Mouse (Mus musculus) MN1 (cell line): ENCODE data around the gene Olfr1049.
"Not testable (repeated sequence)": the region's sequence is repeated elsewhere in the genome, so short reads cannot be mapped to it uniquely, and the experiment has no call there.

ENCODE experiments used
- DNase-seq: peaks from one replicate; pipeline ENCODE4 v3.0.0-alpha.2; 2016; ENCODE audit warnings: low spot score

The Olfr1049 gene

GRCm38 (mm10) chr2:86258228-86258627, at the start of gene Olfr1049:
Olfr1049 (minus strand) TSS chr2:86258328.
- not testable (repeated sequence) for DNase-seq

- DNase-seq = no peak
Measured at GRCm38 (mm10) chr2:86292155-86292554, 34.0 kb upstream of the Olfr1049 start, which contains the start of gene Olfr1052. Olfr1052 (plus strand) TSS chr2:86292455.

GRCm38 (mm10) chr2:86278988-86279387, 20.9 kb upstream of the Olfr1049 start, which contains the start of gene Olfr1051:
Olfr1051 (minus strand) TSS chr2:86279088.
- DNase-seq = not testable (repeated sequence)

- DNase-seq = no peak
Measured at GRCm38 (mm10) chr2:86240189-86240588, 17.9 kb downstream of the Olfr1049 start, which contains the start of gene Olfr1048. Olfr1048 (minus strand) TSS chr2:86240289.

- no peak for DNase-seq
Measured at GRCm38 (mm10) chr2:86231301-86231700, 26.8 kb downstream of the Olfr1049 start, which contains the start of gene Olfr1047. Olfr1047 (minus strand) TSS chr2:86231401.

- no peak for DNase-seq
Measured at GRCm38 (mm10) chr2:86219214-86219613, 38.9 kb downstream of the Olfr1049 start, which contains the start of gene Olfr1046. Olfr1046 (minus strand) TSS chr2:86219314.
